Mouse (Mus musculus) brain, adult 2 months (tissue): ENCODE data around the gene Ginm1.

ENCODE experiments used
- DNase-seq: peaks from one replicate; pipeline ENCODE4 v3.0.0; 2011; ENCODE audit warnings: low read depth, low spot score

The Ginm1 gene

GRCm38 (mm10) chr10:7792751-7793385 is at the start of gene Ginm1, which contains the start of gene Ppil4:
Ginm1 (minus strand) TSS chr10:7792824.
Ppil4 (plus strand) TSS chr10:7792891.
- DNase-seq, result peak; percentile 96

- peak; percentile 63 for DNase-seq
These were observed 49.0 kb upstream of the Ginm1 start for GRCm38 (mm10) chr10:7841571-7842080.

GRCm38 (mm10) chr10:7840785-7841184 is 48.2 kb upstream of the Ginm1 start:
- no peak for DNase-seq

GRCm38 (mm10) chr10:7840353-7840733 is 47.7 kb upstream of the Ginm1 start:
- no peak for DNase-seq

- peak; percentile 42 for DNase-seq
These were observed 47.1 kb upstream of the Ginm1 start for GRCm38 (mm10) chr10:7839551-7840352.

GRCm38 (mm10) chr10:7838874-7839421 is 46.3 kb upstream of the Ginm1 start:
- no peak for DNase-seq

GRCm38 (mm10) chr10:7838036-7838435 is 45.4 kb upstream of the Ginm1 start:
- DNase-seq, result no peak

GRCm38 (mm10) chr10:7837446-7837845 is 44.8 kb upstream of the Ginm1 start:
- no peak for DNase-seq

GRCm38 (mm10) chr10:7836902-7837301 is 44.3 kb upstream of the Ginm1 start:
- no peak for DNase-seq

GRCm38 (mm10) chr10:7834671-7835225 is 42.1 kb upstream of the Ginm1 start:
- no peak for DNase-seq

- no peak for DNase-seq
These were observed 40.9 kb upstream of the Ginm1 start for GRCm38 (mm10) chr10:7833377-7834165.

- DNase-seq, result no peak
These were observed 39.6 kb upstream of the Ginm1 start, which contains the start of gene Zc3h12d for GRCm38 (mm10) chr10:7832171-7832676. Zc3h12d (plus strand) TSS chr10:7832470.

- no peak for DNase-seq
These were observed 33.5 kb upstream of the Ginm1 start for GRCm38 (mm10) chr10:7826106-7826505.

- DNase-seq, result no peak
These were observed 32.6 kb upstream of the Ginm1 start for GRCm38 (mm10) chr10:7825281-7825665.

- no peak for DNase-seq
These were observed 32.1 kb upstream of the Ginm1 start for GRCm38 (mm10) chr10:7824663-7825280.

- no peak for DNase-seq
These were observed 29.4 kb upstream of the Ginm1 start for GRCm38 (mm10) chr10:7821981-7822380.

- DNase-seq, result no peak
These were observed 27.5 kb upstream of the Ginm1 start for GRCm38 (mm10) chr10:7820171-7820570.

GRCm38 (mm10) chr10:7819603-7820002 is 27.0 kb upstream of the Ginm1 start:
- no peak for DNase-seq

GRCm38 (mm10) chr10:7819156-7819555 is 26.5 kb upstream of the Ginm1 start:
- DNase-seq, result no peak

GRCm38 (mm10) chr10:7818676-7819075 is 26.1 kb upstream of the Ginm1 start:
- no peak for DNase-seq

- no peak for DNase-seq
These were observed 23.9 kb upstream of the Ginm1 start for GRCm38 (mm10) chr10:7816476-7816875.
